Mouse (Mus musculus) limb, embryonic 11.5 days (tissue): ENCODE data around the gene Sowahb. TPM values are rescaled to one million over a fixed set of nuclear protein-coding genes. Genes with fewer than 3 reads are reported as not detected.

ENCODE experiments used
- polyA plus RNA-seq: library from polyadenylated mRNA; unstranded; fragments of >200 nt; fragmentation: Nextera tagmentation; extraction: Ambion mirVana; gene quantifications from 2 replicates; pipeline ENCODE4 v1.2.1, GENCODE M21; 2014

The Sowahb gene
- polyA plus RNA-seq, 1 experiment from 2014 or later, result 0.72 TPM

Other genes with a start within 250 kb of the Sowahb start
- 276 and 282 TPM in 2 replicates for gene Sept11, start 48.4 kb upstream of the Sowahb start, polyA plus RNA-seq
- 147 and 161 TPM in 2 replicates for gene Ccni, start 161.5 kb upstream of the Sowahb start, polyA plus RNA-seq
- gene 2010109A12Rik, start 161.5 kb upstream of the Sowahb start, polyA plus RNA-seq, result 1.9 and 2.3 TPM in 2 replicates
- 79.1 and 86.8 TPM in 2 replicates for gene Ccng2, start 222.2 kb upstream of the Sowahb start, polyA plus RNA-seq